Mouse (Mus musculus): Measurements from ENCODE around the gene Grhpr.

GRCm38 (mm10) chr4:44970056-44970455, 11.1 kb upstream of the Grhpr start:
- TF ChIP-seq CTCF (IDR thresholded peaks at IDR 0.05; ENCODE audit: low read depth) (no peak), EP300 (IDR thresholded peaks at IDR 0.05; ENCODE audit: low read depth) (no peak)

All from liver, embryonic 14.5 days (tissue).